Mouse (Mus musculus) left cerebral cortex, adult 2 months (tissue): ENCODE data around the gene Ttc25. TPM values are rescaled to one million over a fixed set of nuclear protein-coding genes. Genes with fewer than 3 reads are reported as not detected.

Experiments used
- DNase-seq, 2 experiments: peaks; one replicate each; pipeline ENCODE4 v3.0.0; 2021 to 2022; ENCODE audit warnings: low spot score in 2 of 2, mixed read lengths in 1 of 2; ENCODE audit errors: extremely low spot score in 1 of 2
- H3K27ac ChIP-seq: fragments of 200-600 bp; 2 replicates; pipeline ENCODE4 v1.8.1; 2022
- H3K4me3 ChIP-seq: fragments of 200-600 bp; 2 replicates; pipeline ENCODE4 v1.8.1; 2022
- CTCF ChIP-seq: fragments of 200-600 bp; IDR thresholded peaks from 2 replicates; pipeline ENCODE4 v1.8.1; 2022; ENCODE audit warnings: antibody characterized with exemption, mild to moderate bottlenecking, moderate library complexity
- intact Hi-C: fragments of 180-260 bp; cut with DNase I; formaldehyde crosslinking; loops from one replicate; pipeline ENCODE4 v1.15.1; 2025
- total RNA-seq, 2 experiments: library from RNA; stranded (reverse); gene quantifications; 2 replicates each; pipeline ENCODE4 v1.2.3; 2021

The Ttc25 gene
- total RNA-seq, 2 experiments from 2014 or later = 1.0 to 1.4 TPM

- Histone ChIP-seq H3K4me3 (no peak overlapping the region), H3K27ac (no peak overlapping the region)
- intact Hi-C loops = no loop called here
- TF ChIP-seq CTCF = no peak
- no peak for DNase-seq
Measured at GRCm38 (mm10) chr11:100535996-100536395, 9.4 kb upstream of the Ttc25 start.

GRCm38 (mm10) chr11:100536466-100536865 is 8.9 kb upstream of the Ttc25 start:
- H3K4me3 ChIP-seq = no peak overlapping the region
- no peak for TF ChIP-seq CTCF
- DNase-seq = no peak
- intact Hi-C loops = no loop called here
- H3K27ac ChIP-seq = no peak overlapping the region

- intact Hi-C loops = no loop called here
- TF ChIP-seq CTCF = no peak
Measured at GRCm38 (mm10) chr11:100540966-100541365, 4.4 kb upstream of the Ttc25 start.

DNA sequence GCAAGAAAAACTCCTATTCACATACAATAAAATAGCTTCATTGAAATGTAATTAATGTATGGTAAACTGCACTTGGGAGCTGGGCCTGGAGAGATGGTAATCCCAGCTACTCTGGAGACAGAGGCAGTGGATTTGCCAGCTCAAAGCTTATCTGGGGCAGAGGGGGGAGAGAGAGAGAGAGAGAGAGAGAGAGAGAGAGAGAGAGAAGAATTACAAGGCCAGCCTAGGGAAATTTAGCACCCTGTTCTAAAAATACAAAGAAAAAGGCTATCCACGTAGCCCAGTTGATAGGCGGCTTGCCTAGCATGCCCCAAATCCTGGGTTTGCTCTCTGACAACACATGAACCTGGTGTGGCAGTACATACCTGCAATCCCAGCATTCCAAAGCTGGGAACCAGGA is 3.8 kb upstream of the Ttc25 start:
- intact Hi-C loops = no loop called here
- TF ChIP-seq CTCF = no peak
- DNase-seq = no peak
- H3K27ac ChIP-seq = no peak overlapping the region
- H3K4me3 ChIP-seq = no peak overlapping the region

More at GRCm38 (mm10) chr11:100540966-100541365, 4.4 kb upstream of the Ttc25 start:
- DNase-seq = no peak
- H3K4me3 ChIP-seq = no peak overlapping the region
- no peak overlapping the region for H3K27ac ChIP-seq

GRCm38 (mm10) chr11:100545746-100546085 is 309 bp downstream of the Ttc25 start:
- TF ChIP-seq CTCF = no peak
- Histone ChIP-seq H3K27ac (peak overlapping the region; percentile 9; the same call in 1 of the 2 replicates), H3K4me3 (peak overlapping the region; percentile 52)
- intact Hi-C loops = loop anchor here (1.0 kb wide), 1 partner anchor 17 kb away; no protein-coding TSS in a partner anchor
- no peak for DNase-seq

- intact Hi-C loops = no loop called here
Measured at GRCm38 (mm10) chr11:100546955-100547354, 1.5 kb downstream of the Ttc25 start.

DNA sequence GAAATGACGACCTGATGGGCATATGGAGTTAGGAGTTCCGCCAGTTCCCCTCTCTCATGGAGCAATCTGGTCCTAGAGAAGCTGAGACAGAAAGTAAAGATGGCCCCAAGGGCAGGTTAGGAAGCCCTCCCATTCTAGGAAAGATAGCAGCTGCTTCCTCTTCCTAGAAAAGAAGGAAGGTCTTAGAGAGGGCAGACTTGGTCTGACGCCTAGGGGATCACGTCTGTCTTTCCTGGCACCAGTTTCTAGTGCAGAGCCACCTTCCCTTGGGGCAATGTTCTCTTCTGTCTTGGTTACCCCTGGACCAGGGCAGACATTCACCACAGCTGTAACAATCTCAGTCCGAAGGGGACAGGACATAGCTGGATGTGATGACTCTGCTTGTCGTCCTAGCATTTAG is 2.7 kb downstream of the Ttc25 start:
- Histone ChIP-seq H3K27ac (no peak overlapping the region), H3K4me3 (no peak overlapping the region)
- TF ChIP-seq CTCF = no peak
- no peak for DNase-seq
- intact Hi-C loops = no loop called here

More at GRCm38 (mm10) chr11:100546955-100547354, 1.5 kb downstream of the Ttc25 start:
- Histone ChIP-seq H3K4me3 (no peak overlapping the region), H3K27ac (no peak overlapping the region)
- no peak for TF ChIP-seq CTCF
- no peak for DNase-seq

DNA sequence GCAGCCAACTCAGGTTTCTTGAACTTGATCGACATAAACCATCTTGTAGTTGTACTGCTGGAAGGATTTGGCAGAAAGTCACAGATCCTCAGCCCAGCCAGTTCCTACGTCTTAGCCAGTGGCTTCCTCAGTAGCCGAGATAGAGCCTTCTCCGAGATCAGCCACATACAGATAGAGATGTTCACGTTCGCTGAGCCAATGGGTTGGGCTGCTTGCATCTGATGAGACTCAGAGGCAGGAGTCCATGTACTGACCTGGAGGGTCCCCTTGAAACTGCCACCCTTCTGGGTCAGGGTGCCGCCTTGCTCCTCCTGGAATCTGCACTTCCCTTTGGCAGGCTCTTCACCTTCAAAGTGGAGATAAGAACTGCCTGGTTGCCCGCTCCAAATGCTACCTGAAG is 4.1 kb downstream of the Ttc25 start:
- H3K4me3 ChIP-seq = no peak overlapping the region
- DNase-seq = no peak
- no peak for TF ChIP-seq CTCF
- intact Hi-C loops = no loop called here
- no peak overlapping the region for H3K27ac ChIP-seq

GRCm38 (mm10) chr11:100550101-100550500 is 4.7 kb downstream of the Ttc25 start:
- Histone ChIP-seq H3K27ac (no peak overlapping the region), H3K4me3 (no peak overlapping the region)
- no peak for TF ChIP-seq CTCF
- intact Hi-C loops = no loop called here
- no peak for DNase-seq

DNA sequence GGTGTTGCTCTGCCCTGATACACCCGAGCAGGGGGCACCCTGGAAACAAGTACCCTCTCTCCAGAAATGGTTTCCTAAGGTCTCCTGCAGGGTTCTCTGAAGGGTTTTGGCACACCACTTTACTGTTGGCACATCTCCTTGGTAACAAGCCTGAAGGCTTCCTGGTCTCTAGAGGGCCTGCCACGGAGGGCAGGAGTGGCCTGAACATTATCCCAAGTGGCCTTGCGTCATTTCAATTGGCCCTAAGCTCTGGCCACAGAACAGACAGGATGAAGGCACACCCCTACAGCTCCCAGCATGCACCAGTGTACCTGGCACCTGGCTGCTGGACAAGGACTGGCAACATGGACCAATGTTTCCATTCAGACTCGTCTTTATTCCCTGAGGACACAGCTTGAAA is 7.4 kb downstream of the Ttc25 start:
- H3K4me3 ChIP-seq = no peak overlapping the region
- intact Hi-C loops = no loop called here

DNA sequence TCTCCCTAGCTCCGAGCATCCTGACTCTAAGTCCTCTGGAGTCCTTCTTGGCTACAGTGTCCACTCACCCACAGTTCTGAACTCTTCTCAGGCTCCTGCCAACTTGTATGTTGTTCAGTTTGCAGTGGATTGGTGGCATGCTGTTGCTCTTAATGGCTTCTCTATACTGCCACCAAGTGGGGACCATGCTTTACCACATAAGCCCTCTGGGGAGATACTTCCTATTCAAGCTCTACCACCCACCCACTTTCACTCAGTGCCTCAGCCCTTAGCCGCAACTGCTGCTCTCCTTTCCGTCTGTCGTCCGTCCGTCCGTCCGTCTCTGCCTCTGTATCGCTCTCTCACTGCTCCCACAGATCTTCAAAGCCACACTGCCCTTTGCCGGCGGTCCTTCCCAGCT is 10.2 kb downstream of the Ttc25 start:
- TF ChIP-seq CTCF = peak; percentile 68
- Histone ChIP-seq H3K4me3 (no peak overlapping the region), H3K27ac (no peak overlapping the region)
- intact Hi-C loops = loop anchor here (5.0 kb wide), 1 partner anchor 43 kb away; no protein-coding TSS in a partner anchor
- peak; percentile 42 to 43 for DNase-seq

More for the DNA sequence above, 7.4 kb downstream of the Ttc25 start:
- no peak for DNase-seq
- no peak for TF ChIP-seq CTCF
- no peak overlapping the region for H3K27ac ChIP-seq

GRCm38 (mm10) chr11:100557563-100557962 is 12.2 kb downstream of the Ttc25 start:
- intact Hi-C loops = loop anchor here (5.0 kb wide), 1 partner anchor 45 kb away; no protein-coding TSS in a partner anchor
- Histone ChIP-seq H3K4me3 (no peak overlapping the region), H3K27ac (no peak overlapping the region)
- no peak for TF ChIP-seq CTCF
- no peak for DNase-seq

DNA sequence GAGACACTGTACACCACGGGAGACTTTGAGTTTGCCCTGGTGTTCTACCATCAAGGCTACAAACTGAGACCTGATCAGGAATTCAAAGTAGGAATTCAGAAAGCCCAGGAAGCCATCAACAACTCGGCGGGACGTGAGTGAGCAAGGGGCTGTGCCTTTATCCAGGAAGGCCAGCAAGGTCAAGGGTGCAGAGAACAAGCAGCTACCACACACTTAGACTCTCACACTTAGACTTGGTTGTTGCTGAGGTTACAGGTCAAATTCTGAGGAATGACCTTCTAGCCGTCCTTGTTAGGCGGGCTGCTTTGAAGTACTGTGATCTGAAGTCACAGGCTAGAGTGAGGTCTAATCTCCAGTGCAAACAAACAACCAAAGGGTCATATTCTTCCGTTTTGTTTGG is 14.1 kb downstream of the Ttc25 start:
- Histone ChIP-seq H3K27ac (no peak overlapping the region), H3K4me3 (no peak overlapping the region)
- TF ChIP-seq CTCF = no peak
- intact Hi-C loops = loop anchor here (5.0 kb wide), 1 partner anchor 47 kb away; no protein-coding TSS in a partner anchor
- no peak for DNase-seq
